In the genomic region with DNA sequence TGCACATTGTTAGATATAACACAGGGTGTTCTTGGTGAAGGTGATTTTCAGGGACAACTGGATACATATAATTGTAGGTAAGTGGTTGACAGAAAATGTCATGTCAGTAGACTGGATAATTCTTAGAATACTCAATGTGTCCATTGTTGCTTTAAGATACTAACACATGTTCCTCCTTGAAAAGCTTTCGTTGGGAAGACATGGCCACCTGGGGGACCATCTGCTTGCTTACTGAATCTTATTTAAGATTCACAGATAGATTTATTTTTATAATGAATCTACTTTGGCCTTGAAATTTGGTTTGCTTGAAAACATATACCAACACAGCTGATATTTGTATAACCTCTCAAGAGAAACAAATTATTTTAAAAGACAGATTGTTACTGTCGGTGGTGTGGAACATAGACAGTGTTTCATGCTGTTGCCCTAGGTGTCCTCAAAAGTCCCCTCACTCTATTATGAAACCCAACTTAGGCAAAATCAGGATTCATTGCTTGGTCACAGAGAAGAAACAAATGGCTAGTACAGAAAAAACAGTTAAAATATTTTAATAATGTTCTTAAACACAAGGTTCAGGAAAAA, we compare ENCODE assay signal across 29 mouse cellular contexts. TPM values are rescaled to one million over a fixed set of nuclear protein-coding genes. Genes with fewer than 3 reads are reported as not detected.
DNase-seq lines count a peak whose midpoint lies in the region; ATAC-seq lines count a peak whose summit lies in the region.
"Had no signal": no experiment of that assay in that cellular context is flagged by ENCODE, and none has a peak within 500 bp of the region (broad histone marks: within the 10 kb centered on the region; RNA-seq: fewer than 3 reads in every experiment).

No protein-coding gene starts in this region.

- no peak overlapping the region for H3K4me2 ChIP-seq in forebrain, embryonic 14.5 days (ENCODE audit: low read length)
- H3K4me2 ChIP-seq: embryonic facial prominence, embryonic 12.5 days; heart, embryonic 11.5 days; liver, embryonic 15.5 days; midbrain, embryonic 11.5 days had no signal

- H3K36me3 ChIP-seq in forebrain, embryonic 14.5 days (ENCODE audit: control insufficient read depth, insufficient read depth, low read length): no peaks in the 10 kb centered on the region
- no peaks in the 10 kb centered on the region for H3K36me3 ChIP-seq in forebrain, embryonic 10.5 days (replicated peaks)
- H3K36me3 ChIP-seq: embryonic facial prominence, embryonic 12.5 days; limb, embryonic 10.5 days; liver, embryonic 15.5 days had no signal

- intact Hi-C loops in left cerebral cortex, postnatal 4 days (cut with DNase I): no loop called here

- H3K9me3 ChIP-seq in forebrain, embryonic 14.5 days (replicated peaks; ENCODE audit: control insufficient read depth, low read length): no peaks in the 10 kb centered on the region
- H3K9me3 ChIP-seq in forebrain, embryonic 10.5 days: no peaks in the 10 kb centered on the region
- H3K9me3 ChIP-seq: embryonic facial prominence, embryonic 12.5 days; limb, embryonic 10.5 days; liver, embryonic 15.5 days had no signal

- H3K27ac ChIP-seq in forebrain, embryonic 14.5 days (ENCODE audit: low read depth, low read length): no peak overlapping the region
- no peak overlapping the region for H3K27ac ChIP-seq in forebrain, embryonic 10.5 days
- H3K27ac ChIP-seq: embryonic facial prominence, embryonic 12.5 days; left cerebral cortex, adult 2 months; limb, embryonic 10.5 days; liver, embryonic 15.5 days had no signal

- no peak overlapping the region for H3K4me3 ChIP-seq in forebrain, embryonic 14.5 days (ENCODE audit: low read depth, low read length)
- no peak overlapping the region for H3K4me3 ChIP-seq in forebrain, embryonic 10.5 days
- H3K4me3 ChIP-seq: embryonic facial prominence, embryonic 12.5 days; left cerebral cortex, adult 2 months; limb, embryonic 10.5 days; liver, embryonic 15.5 days had no signal

- peak; percentile 62 for DNase-seq in forebrain, embryonic 14.5 days (ENCODE audit: low spot score)
- DNase-seq in forebrain, embryonic 10.5 days (ENCODE audit: extremely low spot score, low spot score): no peak
- DNase-seq in left cerebral cortex, postnatal 4 days: peak; percentile 1
- no peak for DNase-seq in left cerebral cortex, adult 11 months (ENCODE audit: low spot score)
- peak; percentile 49 for DNase-seq in brain, embryonic 18.5 days (ENCODE audit: low read depth, low spot score)
- DNase-seq in layer of hippocampus, adult 9-10 months (ENCODE audit: low spot score): peak; percentile 15
- DNase-seq in T-cell, adult 2 months (ENCODE audit: low spot score): no peak
- DNase-seq: adrenal gland, postnatal 25 days; cerebellum, adult 11-12 months; gastrocnemius, postnatal 14 days; heart, adult 11 months; kidney, postnatal 36 days; liver; thymus, adult 2 months had no signal

- H3K9ac ChIP-seq in forebrain, embryonic 14.5 days (ENCODE audit: low read length): no peak overlapping the region
- H3K9ac ChIP-seq: embryonic facial prominence, embryonic 12.5 days; liver, embryonic 15.5 days had no signal

- ATAC-seq in forebrain, embryonic 14.5 days: 0 out of 2 replicates have a peak, but pooled peaks have one; percentile 29
- no peak for ATAC-seq in megakaryocyte-erythroid progenitor cell, adult 5-6 weeks (replicated peaks; ENCODE audit: low FRiP score, low TSS enrichment, poor library complexity, severe bottlenecking)
- ATAC-seq: CD4-positive, CD25-positive, alpha-beta regulatory T cell, adult 4 months; hindbrain, embryonic 16.5 days; intestine, embryonic 16.5 days; lung, postnatal 0 days had no signal

- 71% methylated on average over 2 of the region's 2 CpGs for WGBS in forebrain, embryonic 14.5 days
- 89% methylated on average over 2 of the region's 2 CpGs for WGBS in forebrain, embryonic 10.5 days

- no peaks in the 10 kb centered on the region for H3K4me1 ChIP-seq in forebrain, embryonic 14.5 days (ENCODE audit: control insufficient read depth, insufficient read depth, low read length)
- no peaks in the 10 kb centered on the region for H3K4me1 ChIP-seq in forebrain, embryonic 10.5 days
- H3K4me1 ChIP-seq: embryonic facial prominence, embryonic 12.5 days; limb, embryonic 10.5 days; liver, embryonic 15.5 days had no signal

- no peaks in the 10 kb centered on the region for H3K27me3 ChIP-seq in forebrain, embryonic 14.5 days (replicated peaks; ENCODE audit: control insufficient read depth, insufficient read depth, low read length)
- H3K27me3 ChIP-seq in forebrain, embryonic 10.5 days (ENCODE audit: poor library complexity, severe bottlenecking): no peaks in the 10 kb centered on the region
- H3K27me3 ChIP-seq: embryonic facial prominence, embryonic 12.5 days; liver, embryonic 15.5 days had no signal

RNA-seq across cellular contexts. Expression of a gene that starts 52.4 kb away (rescaled TPM):
- polyA plus RNA-seq in forebrain, embryonic 14.5 days (2014; fragmentation: Nextera tagmentation; extraction: Ambion mirVana): 8.1 and 13.1 TPM in 2 replicates
- 0.48 and 1.3 TPM in 2 replicates for polyA plus RNA-seq in forebrain, embryonic 10.5 days (2016; fragmentation: Nextera tagmentation; extraction: Ambion mirVana)
- total RNA-seq in left cerebral cortex, postnatal 4 days (2021): 10 to 100 TPM; 37.1 to 46.2 TPM
- total RNA-seq in megakaryocyte-erythroid progenitor cell, adult 5-6 weeks (2014; fragmentation: Nextera tagmentation): not detected in 2 replicates
- not detected in 2 replicates for total RNA-seq in megakaryocyte-erythroid progenitor cell, adult 5-6 weeks (2017)
- total RNA-seq: adrenal gland, postnatal 25 days; hematopoietic stem cell, adult 5-6 weeks; neutrophil, adult 5-6 weeks had no signal
- polyA plus RNA-seq: CD4-positive, CD25-positive, alpha-beta regulatory T cell, adult 4 months; kidney, embryonic 14.5 days; liver, embryonic 15.5 days; lung, postnatal 0 days; small intestine, adult 2 months had no signal

Comparison
In these comparisons a context has a peak if more than half of its experiments do, and no peak if none do; other contexts are left out.
1. DNase-seq: peak in forebrain, embryonic 14.5 days (single experiment), left cerebral cortex, postnatal 4 days (single experiment), brain, embryonic 18.5 days (single experiment) and layer of hippocampus, adult 9-10 months (single experiment); none in forebrain, embryonic 10.5 days (single experiment), left cerebral cortex, adult 11 months (single experiment) and T-cell, adult 2 months (single experiment).
2. RNA of a gene that starts 52.4 kb away (total RNA-seq): 37.1 to 46.2 TPM in left cerebral cortex, postnatal 4 days; not detected in megakaryocyte-erythroid progenitor cell, adult 5-6 weeks; every median in the first group is over 10 times any median in the second.